Mouse (Mus musculus) adrenal gland, postnatal 10 days (tissue): ENCODE results near the gene Cd52. TPM values are rescaled to one million over a fixed set of nuclear protein-coding genes. Genes with fewer than 3 reads are reported as not detected.

ENCODE experiments used
- DNase-seq: peaks from one replicate; pipeline ENCODE4 v3.0.0; 2021; ENCODE audit warnings: mixed read lengths
- total RNA-seq, 2 experiments: library from RNA; stranded (reverse); gene quantifications; 2 replicates each; pipeline ENCODE4 v1.2.3; 2021

The Cd52 gene
- total RNA-seq, 2 experiments from 2014 or later = 30.6 to 33.6 TPM

DNA sequence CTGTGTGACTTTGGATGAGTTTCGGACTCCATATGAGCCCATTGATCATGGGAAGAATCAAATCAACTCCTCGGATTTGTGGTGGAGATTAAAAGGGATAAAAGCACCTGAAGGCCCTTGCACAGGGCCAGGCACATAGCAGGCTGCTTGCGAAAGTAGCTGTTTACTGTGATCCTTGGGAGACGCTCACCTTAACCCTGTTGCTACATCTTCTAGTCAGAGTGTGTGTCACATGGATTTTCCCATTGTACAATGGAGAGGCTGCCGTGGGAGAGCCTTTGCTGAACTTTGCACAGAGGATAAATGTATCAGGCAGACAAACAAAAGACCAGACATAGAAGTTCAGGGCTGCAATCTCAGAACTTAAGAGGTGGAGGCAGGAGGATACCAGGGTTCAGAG is 43.0 kb downstream of the Cd52 start:
- DNase-seq = no peak

DNA sequence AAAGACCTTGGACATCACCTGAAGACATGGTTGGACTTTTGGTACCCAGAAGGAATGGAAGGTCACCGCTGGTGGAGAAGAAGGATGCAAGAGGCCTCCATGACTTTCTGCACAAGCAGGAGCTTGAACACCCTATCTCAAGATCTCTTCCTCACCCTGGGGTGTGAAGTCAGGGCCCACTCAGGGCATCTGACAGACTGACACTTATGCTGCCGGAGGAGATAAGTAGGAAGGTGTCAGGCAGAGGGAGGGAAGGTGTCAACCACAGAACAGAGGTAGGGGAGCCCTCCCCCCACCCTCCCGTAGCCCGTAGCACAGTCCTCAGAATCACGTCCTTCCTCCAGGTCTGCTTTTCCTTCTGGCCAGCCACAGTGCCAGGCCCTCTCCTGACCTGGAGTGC is 47.2 kb downstream of the Cd52 start:
- DNase-seq = no peak

DNA sequence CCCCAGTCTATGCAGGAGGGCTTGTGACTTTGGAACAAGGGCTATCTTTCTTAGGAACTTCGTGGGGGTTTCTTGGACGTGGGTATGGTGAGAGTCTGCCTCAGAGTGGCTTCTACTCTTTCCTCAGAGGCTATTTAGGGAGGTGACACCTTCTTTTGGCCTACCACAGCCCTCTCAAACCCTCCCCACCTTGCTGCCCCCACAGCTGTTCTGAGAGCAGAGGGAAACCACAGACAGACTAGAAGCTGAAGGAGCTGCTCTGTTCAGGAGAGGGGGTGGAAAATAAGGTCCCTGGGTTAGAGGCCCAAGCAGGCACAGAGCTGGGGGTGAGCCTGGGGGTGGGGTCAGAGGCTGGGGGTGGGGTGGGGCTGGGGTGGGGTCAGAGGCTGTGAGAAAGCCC is 51.8 kb downstream of the Cd52 start:
- no peak for DNase-seq

DNA sequence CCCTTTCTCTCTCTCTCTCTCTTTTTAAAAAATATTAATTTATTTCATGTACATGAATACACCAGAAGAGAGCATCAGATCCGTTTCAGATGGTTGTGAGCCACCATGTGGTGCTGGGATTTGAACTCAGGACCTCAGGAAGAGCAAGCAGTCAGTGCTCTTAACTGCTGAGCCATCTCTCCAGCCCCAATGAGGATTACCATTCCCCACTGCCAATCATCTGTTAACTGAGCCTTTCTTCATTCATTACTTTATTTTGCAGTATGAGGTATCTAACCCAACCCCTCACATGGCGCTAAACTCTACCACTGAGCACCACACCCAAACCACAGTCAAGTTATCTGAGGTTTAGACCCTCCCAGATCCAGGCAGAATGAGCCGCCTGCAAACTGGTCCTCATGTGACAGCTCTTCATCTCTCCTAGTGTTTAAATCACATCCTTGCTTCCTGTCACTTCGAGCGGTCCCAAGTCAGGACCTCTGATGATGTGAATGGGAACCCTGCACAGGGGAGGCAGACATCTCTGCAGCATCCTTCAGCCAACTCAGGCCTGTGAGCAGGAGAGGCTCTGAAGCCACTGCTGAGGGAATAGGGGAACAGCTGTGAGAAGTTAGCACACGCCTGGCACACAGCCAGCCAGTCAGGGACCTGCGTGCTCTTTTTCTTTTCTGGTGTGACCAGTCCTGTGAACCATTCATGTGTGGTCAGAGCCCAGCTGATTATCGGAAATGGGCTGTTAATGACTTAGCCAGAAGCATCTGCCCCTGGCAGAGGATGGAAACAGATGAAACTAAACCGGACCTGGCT is 53.4 kb downstream of the Cd52 start:
- peak; percentile 32 for DNase-seq

DNA sequence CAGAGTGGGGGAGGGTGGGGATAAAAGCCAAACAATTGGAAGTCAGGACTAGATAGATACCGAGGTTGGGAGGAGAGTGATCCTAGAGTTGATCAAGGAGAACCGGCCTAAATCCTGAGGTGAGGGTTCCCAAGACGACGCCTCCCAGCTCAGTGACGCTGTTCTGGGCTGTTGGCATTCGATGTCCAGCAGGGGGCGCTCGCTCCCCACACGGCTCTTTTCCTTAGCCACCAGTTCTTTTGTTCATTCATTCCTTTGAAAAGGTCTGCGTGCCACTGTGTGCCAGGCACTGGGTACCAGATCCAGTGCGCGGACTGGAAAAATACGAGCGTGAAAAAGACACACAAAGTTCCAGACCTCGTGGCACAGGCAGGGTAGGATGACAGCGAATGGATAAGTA is 58.9 kb downstream of the Cd52 start:
- peak; percentile 86 for DNase-seq

Other genes starting within 250 kb of the Cd52 start
- gene Rps6ka1, start 207.3 kb downstream of the Cd52 start, total RNA-seq = 10 to 100 TPM; 19.6 to 19.9 TPM
- gene Hmgn2, start 126.4 kb downstream of the Cd52 start, total RNA-seq = 100 to 1,000 TPM; 273 to 322 TPM
- gene Dhdds, start 94.2 kb downstream of the Cd52 start, total RNA-seq = 10 to 100 TPM; 30.7 to 35.8 TPM
- under 1 TPM; 0.18 to 0.36 TPM for gene Lin28a, start 76.2 kb downstream of the Cd52 start, total RNA-seq
- gene Zfp683, start 41.2 kb downstream of the Cd52 start, total RNA-seq = under 1 TPM in 1 of 2 experiments, not detected in 1; 0.24 TPM
- under 1 TPM; 0.82 to 0.96 TPM for gene Crybg2, start 34.3 kb downstream of the Cd52 start, total RNA-seq
- 1 to 10 TPM; 4.1 to 7.5 TPM for gene Ubxn11, start 7.5 kb upstream of the Cd52 start, total RNA-seq
- gene Sh3bgrl3, start 33.7 kb upstream of the Cd52 start, total RNA-seq = 100 to 1,000 TPM in 1 of 2 experiments, 10 to 100 TPM in 1; 94.4 to 103 TPM
- gene Cep85, start 92.0 kb upstream of the Cd52 start, total RNA-seq = 10 to 100 TPM; 20.8 to 28.2 TPM
- gene Gm7534, start 107.9 kb upstream of the Cd52 start, total RNA-seq = not detected
- not detected for gene Catsper4, start 132.3 kb upstream of the Cd52 start, total RNA-seq
- gene Cnksr1, start 143.3 kb upstream of the Cd52 start, total RNA-seq = under 1 TPM; 0.45 to 0.51 TPM
- not detected for gene E130218I03Rik, start 148.6 kb upstream of the Cd52 start, total RNA-seq
- 10 to 100 TPM in 1 of 2 experiments, 1 to 10 TPM in 1; 7.9 to 10.1 TPM for gene Zfp593, start 150.5 kb upstream of the Cd52 start, total RNA-seq
- not detected for gene Gm30191, start 151.9 kb upstream of the Cd52 start, total RNA-seq
- 10 to 100 TPM; 12.3 to 21.7 TPM for gene Grrp1, start 159.0 kb upstream of the Cd52 start, total RNA-seq
- gene Pdik1l, start 192.8 kb upstream of the Cd52 start, total RNA-seq = 10 to 100 TPM; 15.8 to 21.3 TPM
- 1 to 10 TPM; 3.2 to 8.2 TPM for gene Trim63, start 220.0 kb upstream of the Cd52 start, total RNA-seq
- 10 to 100 TPM; 13.7 to 17.4 TPM for gene Slc30a2, start 248.1 kb upstream of the Cd52 start, total RNA-seq